Mouse (Mus musculus): Measurements from ENCODE around the gene Vmn1r205. TPM values are rescaled to one million over a fixed set of nuclear protein-coding genes. Genes with fewer than 3 reads are reported as not detected.
"Not testable (repeated sequence)": the region's sequence is repeated elsewhere in the genome, so short reads cannot be mapped to it uniquely, and the experiment has no call there.

Gene Vmn1r205
- polyA plus RNA-seq (2014; fragmentation: Nextera tagmentation; extraction: Ambion mirVana), result not detected in 2 replicates

DNA sequence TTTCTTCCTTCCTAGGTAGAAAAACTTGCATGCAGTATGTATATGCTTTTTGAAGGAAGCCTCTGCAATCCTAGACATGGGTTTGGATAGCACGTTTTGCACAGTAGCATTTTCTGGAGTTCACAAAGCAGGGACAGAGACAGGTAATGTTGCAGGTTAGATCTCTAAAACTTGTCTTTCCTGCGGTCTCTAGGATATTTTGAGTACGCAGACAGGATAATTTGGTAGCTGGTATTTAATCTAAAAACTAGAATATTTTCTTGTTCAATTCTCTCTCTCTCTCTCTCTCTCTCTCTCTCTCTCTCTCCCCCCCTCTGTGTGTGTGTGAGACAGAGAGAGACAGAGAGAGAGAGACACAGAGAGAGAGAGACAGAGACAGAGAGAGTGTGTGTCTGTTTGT, at the start of gene Vmn1r205:
Vmn1r205 (minus strand) TSS at position 101 of the 400 bp plus-strand sequence.
- Histone ChIP-seq H3K9ac (ENCODE audit: low read length) (no peak within 1 kb of the TSS), H3K27me3 (ENCODE audit: control insufficient read depth, insufficient read depth, low read length) (no peaks in the 10 kb centered on the region), H3K4me2 (no peak within 1 kb of the TSS), H3K36me3 (ENCODE audit: control insufficient read depth, insufficient read depth, low read length) (no peaks in the 10 kb centered on the region), H3K4me3 (ENCODE audit: low read depth, low read length) (no peak within 1 kb of the TSS), H3K4me1 (ENCODE audit: control insufficient read depth, insufficient read depth, low read length) (no peaks in the 10 kb centered on the region), H3K9me3 (ENCODE audit: control insufficient read depth, low read length) (no peaks in the 10 kb centered on the region), H3K27ac (ENCODE audit: low read depth, low read length) (no peak within 1 kb of the TSS)
- WGBS, result 91% methylated on average over 3 of the region's 3 CpGs
- ATAC-seq (ENCODE audit: low FRiP score) (no peak), DNase-seq (ENCODE audit: low spot score, missing footprints) (no peak)

DNA sequence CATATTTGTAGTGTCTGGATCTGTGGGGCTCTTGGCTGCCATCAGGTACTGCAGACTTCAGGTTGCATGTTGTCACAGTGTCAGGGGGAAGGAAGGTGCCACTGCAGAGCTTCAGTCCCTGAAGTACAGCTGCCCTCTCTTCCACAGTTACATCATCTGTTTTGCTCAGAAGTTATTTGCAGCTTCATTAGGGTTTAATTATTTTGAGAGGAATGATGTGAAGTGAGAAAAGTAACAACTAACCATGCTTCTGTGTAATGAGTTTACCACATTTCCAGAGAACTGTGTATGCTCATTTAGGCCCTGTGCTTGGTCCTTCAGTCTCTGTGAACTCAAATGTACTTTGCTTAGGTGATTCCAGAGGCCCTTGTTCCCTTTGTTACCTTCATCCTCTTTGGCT, 31.4 kb upstream of the Vmn1r205 start, which contains the start of gene Vmn1r206:
Vmn1r206 (minus strand) TSS at position 101 of the 400 bp plus-strand sequence.
- H3K4me3 ChIP-seq (ENCODE audit: low read depth, low read length); ATAC-seq (ENCODE audit: low FRiP score); H3K4me1 ChIP-seq (ENCODE audit: control insufficient read depth, insufficient read depth, low read length); H3K36me3 ChIP-seq (ENCODE audit: control insufficient read depth, insufficient read depth, low read length); H3K27me3 ChIP-seq (ENCODE audit: control insufficient read depth, insufficient read depth, low read length); DNase-seq (ENCODE audit: low spot score, missing footprints); H3K27ac ChIP-seq (ENCODE audit: low read depth, low read length); H3K9ac ChIP-seq (ENCODE audit: low read length); H3K9me3 ChIP-seq (ENCODE audit: control insufficient read depth, low read length); H3K4me2 ChIP-seq: not testable (repeated sequence)

DNA sequence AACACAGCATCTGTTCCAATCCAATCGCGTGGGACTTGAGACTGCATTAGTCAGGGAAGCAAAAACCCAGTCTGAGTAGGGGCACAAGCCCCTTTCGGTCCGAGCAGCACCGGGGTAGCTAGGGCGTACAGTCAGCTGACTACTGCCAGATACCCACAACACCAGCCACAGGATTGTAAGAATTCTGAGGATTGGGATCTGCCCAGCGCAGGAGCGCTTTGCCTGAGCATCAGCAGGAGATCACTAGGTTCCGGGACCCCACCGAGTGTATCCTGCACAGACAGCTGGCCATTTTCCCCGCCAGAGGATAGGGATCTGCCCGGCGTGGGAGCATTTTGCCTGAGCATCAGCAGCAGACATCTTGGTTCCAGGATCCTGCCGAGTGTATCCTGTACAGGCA, 9.5 kb downstream of the Vmn1r205 start:
- not testable (repeated sequence) for H3K4me2 ChIP-seq; H3K9ac ChIP-seq (ENCODE audit: low read length); ATAC-seq (ENCODE audit: low FRiP score); H3K9me3 ChIP-seq (ENCODE audit: control insufficient read depth, low read length); DNase-seq (ENCODE audit: low spot score, missing footprints); H3K4me1 ChIP-seq (ENCODE audit: control insufficient read depth, insufficient read depth, low read length); H3K4me3 ChIP-seq (ENCODE audit: low read depth, low read length); H3K27ac ChIP-seq (ENCODE audit: low read depth, low read length); H3K36me3 ChIP-seq (ENCODE audit: control insufficient read depth, insufficient read depth, low read length); H3K27me3 ChIP-seq (ENCODE audit: control insufficient read depth, insufficient read depth, low read length)
- WGBS, result 83% methylated on average over 14 of the region's 14 CpGs

DNA sequence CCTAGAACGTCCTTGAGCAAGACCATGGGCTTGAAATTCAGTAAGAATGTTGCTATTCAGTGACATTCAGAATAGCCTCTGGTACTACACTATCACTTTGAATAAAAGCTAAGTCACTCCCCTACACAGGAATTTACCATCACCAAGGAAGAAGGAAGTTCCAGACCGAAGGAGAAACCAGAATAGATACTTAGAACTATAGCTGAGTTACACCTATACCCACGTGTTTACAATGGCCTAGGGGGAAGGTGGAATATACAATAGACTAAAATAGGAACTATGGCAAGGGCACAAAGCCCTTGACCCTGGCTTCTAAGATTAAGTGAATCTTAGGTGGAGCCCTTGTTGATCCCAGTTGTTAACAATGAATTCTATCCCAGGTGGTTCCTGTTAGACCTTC, 17.9 kb downstream of the Vmn1r205 start:
- not testable (repeated sequence) for H3K36me3 ChIP-seq (ENCODE audit: control insufficient read depth, insufficient read depth, low read length); H3K9me3 ChIP-seq (ENCODE audit: control insufficient read depth, low read length); H3K4me1 ChIP-seq (ENCODE audit: control insufficient read depth, insufficient read depth, low read length); DNase-seq (ENCODE audit: low spot score, missing footprints); H3K4me3 ChIP-seq (ENCODE audit: low read depth, low read length); H3K9ac ChIP-seq (ENCODE audit: low read length); H3K27ac ChIP-seq (ENCODE audit: low read depth, low read length); H3K27me3 ChIP-seq (ENCODE audit: control insufficient read depth, insufficient read depth, low read length); H3K4me2 ChIP-seq; ATAC-seq (ENCODE audit: low FRiP score)
- WGBS, result 87% methylated on average over 3 of the region's 3 CpGs

DNA sequence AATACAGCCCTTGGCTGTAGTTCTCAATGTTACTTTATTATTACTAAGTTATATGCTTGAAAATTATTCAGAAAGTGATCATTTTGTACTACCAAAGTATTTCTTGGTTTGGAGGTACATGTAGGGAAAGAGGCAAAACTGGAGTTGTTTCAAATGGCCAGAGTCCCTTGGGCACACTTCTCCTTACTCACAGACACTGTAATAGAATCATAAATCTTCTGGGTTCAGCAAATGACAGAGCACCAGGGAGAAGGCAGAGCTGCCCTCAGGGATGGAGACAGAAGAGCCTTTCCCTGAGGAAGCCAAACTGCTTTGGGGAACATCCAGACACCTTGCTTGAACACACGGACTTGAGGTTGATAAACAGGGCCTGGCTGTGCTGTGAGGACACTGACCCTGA, 39.9 kb downstream of the Vmn1r205 start, which contains the start of gene Vmn1r204:
Vmn1r204 (plus strand) TSS at position 301 of the 400 bp plus-strand sequence.
- H3K4me2 ChIP-seq; ATAC-seq (ENCODE audit: low FRiP score); DNase-seq (ENCODE audit: low spot score, missing footprints); H3K27ac ChIP-seq (ENCODE audit: low read depth, low read length); H3K4me3 ChIP-seq (ENCODE audit: low read depth, low read length); H3K27me3 ChIP-seq (ENCODE audit: control insufficient read depth, insufficient read depth, low read length); H3K4me1 ChIP-seq (ENCODE audit: control insufficient read depth, insufficient read depth, low read length); H3K9me3 ChIP-seq (ENCODE audit: control insufficient read depth, low read length); H3K36me3 ChIP-seq (ENCODE audit: control insufficient read depth, insufficient read depth, low read length); H3K9ac ChIP-seq (ENCODE audit: low read length): not testable (repeated sequence)
- WGBS, result 69% methylated on average over 1 of the region's 1 CpGs

Other genes starting within 250 kb of the Vmn1r205 start
- not detected in 2 replicates for gene Vmn1r198, start 242.6 kb downstream of the Vmn1r205 start, polyA plus RNA-seq (2014; fragmentation: Nextera tagmentation; extraction: Ambion mirVana)
- not detected in 2 replicates for gene Vmn1r199, start 213.2 kb downstream of the Vmn1r205 start, polyA plus RNA-seq (2014; fragmentation: Nextera tagmentation; extraction: Ambion mirVana)
- gene Vmn1r200, start 202.6 kb downstream of the Vmn1r205 start, polyA plus RNA-seq (2014; fragmentation: Nextera tagmentation; extraction: Ambion mirVana), result 0.20 TPM in 1 of 2 replicates, not detected in the other
- not detected in 2 replicates for gene Vmn1r201, start 121.1 kb downstream of the Vmn1r205 start, polyA plus RNA-seq (2014; fragmentation: Nextera tagmentation; extraction: Ambion mirVana)
- gene Vmn1r202, start 87.6 kb downstream of the Vmn1r205 start, polyA plus RNA-seq (2014; fragmentation: Nextera tagmentation; extraction: Ambion mirVana), result 0.03 TPM in 1 of 2 replicates, not detected in the other
- gene Vmn1r203, start 74.9 kb downstream of the Vmn1r205 start, polyA plus RNA-seq (2014; fragmentation: Nextera tagmentation; extraction: Ambion mirVana), result not detected in 2 replicates
- not detected in 2 replicates for gene Vmn1r204, start 39.8 kb downstream of the Vmn1r205 start, polyA plus RNA-seq (2014; fragmentation: Nextera tagmentation; extraction: Ambion mirVana)
- not detected in 2 replicates for gene Vmn1r206, start 31.3 kb upstream of the Vmn1r205 start, polyA plus RNA-seq (2014; fragmentation: Nextera tagmentation; extraction: Ambion mirVana)
- not detected in 2 replicates for gene Vmn1r207-ps, start 136.6 kb upstream of the Vmn1r205 start, polyA plus RNA-seq (2014; fragmentation: Nextera tagmentation; extraction: Ambion mirVana)
- not detected in 2 replicates for gene Vmn1r208, start 184.4 kb upstream of the Vmn1r205 start, polyA plus RNA-seq (2014; fragmentation: Nextera tagmentation; extraction: Ambion mirVana)
- not detected in 2 replicates for gene Vmn1r209, start 216.7 kb upstream of the Vmn1r205 start, polyA plus RNA-seq (2014; fragmentation: Nextera tagmentation; extraction: Ambion mirVana)
- not detected in 2 replicates for gene Vmn1r210, start 238.3 kb upstream of the Vmn1r205 start, polyA plus RNA-seq (2014; fragmentation: Nextera tagmentation; extraction: Ambion mirVana)

Data from midbrain, embryonic 11.5 days (tissue).